Mouse (Mus musculus): ENCODE data around the gene Hipk2.

Gene Hipk2

GRCm38 (mm10) chr6:38755961-38756360, 120.0 kb downstream of the Hipk2 start:
- DNase-seq (ENCODE audit: extremely low spot score): no peak

- DNase-seq (ENCODE audit: extremely low spot score): no peak
These were observed 120.8 kb downstream of the Hipk2 start for GRCm38 (mm10) chr6:38755188-38755587.

DNA sequence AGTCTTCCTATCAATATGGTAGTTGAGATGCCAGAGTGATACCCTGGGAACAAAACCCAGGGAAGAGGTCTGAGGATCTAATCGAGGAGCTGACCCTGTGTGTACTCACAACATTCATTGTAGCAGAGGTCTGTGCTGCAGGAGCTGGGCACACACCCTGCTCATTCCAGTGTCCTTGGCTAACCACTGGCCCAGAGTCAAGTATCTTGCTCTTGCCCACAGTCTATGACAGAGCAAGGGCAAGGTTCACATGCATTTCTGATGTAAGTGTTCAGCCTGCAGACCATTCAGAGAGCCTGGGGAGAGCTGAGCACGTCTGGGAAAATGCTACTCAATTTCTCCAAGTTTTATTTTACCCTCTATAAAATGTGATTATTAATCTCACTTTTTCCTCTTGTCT, 122.2 kb downstream of the Hipk2 start:
- DNase-seq (ENCODE audit: extremely low spot score): no peak

- no peak for DNase-seq (ENCODE audit: extremely low spot score)
These were observed 122.9 kb downstream of the Hipk2 start for GRCm38 (mm10) chr6:38753025-38753424.

DNA sequence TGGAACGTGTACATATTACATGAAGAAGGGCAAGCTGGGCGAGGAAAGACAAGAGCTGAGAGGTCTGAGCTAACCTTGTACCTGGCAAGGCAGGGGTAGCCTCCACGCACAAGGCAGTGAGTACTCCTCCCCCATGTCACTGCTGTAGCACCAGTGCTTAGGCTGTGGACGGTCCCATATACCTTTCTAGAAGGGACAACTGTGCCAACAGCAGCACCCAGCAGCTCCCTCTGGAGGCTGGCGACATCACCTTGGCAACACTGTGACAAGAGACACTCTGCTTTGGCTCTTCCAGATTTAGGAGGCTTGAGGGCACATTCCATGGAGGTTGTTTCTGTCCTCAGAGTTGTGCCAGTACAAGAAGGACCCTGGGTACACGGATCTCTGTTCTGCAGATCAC, 123.5 kb downstream of the Hipk2 start:
- DNase-seq (ENCODE audit: extremely low spot score): no peak

DNA sequence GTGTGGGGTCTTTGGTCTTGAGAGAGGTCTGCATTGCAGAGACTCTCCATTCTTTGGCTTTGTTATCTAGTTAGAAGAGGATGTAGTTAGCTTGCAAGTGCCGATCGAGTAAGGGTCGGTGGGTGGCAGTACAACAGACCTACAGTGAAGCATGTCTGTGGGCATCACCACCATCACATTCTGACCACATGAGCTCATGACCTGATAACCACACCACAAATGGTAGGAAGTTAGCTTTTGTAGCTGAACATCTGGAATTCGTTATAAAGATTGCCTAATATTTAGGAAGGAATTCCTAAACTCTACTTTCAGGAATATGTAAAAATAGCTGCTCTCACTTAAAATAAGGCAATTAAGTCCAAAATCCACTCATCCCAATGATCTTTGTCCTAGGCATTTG, 127.9 kb downstream of the Hipk2 start:
- DNase-seq (ENCODE audit: extremely low spot score): no peak

- DNase-seq (ENCODE audit: extremely low spot score): no peak
These were observed 132.6 kb downstream of the Hipk2 start for GRCm38 (mm10) chr6:38743351-38743750.

- no peak for DNase-seq (ENCODE audit: extremely low spot score)
These were observed 133.5 kb downstream of the Hipk2 start for GRCm38 (mm10) chr6:38742441-38742840.

- no peak for DNase-seq (ENCODE audit: extremely low spot score)
These were observed 134.9 kb downstream of the Hipk2 start for GRCm38 (mm10) chr6:38741024-38741423.

- DNase-seq (ENCODE audit: extremely low spot score): no peak
These were observed 136.7 kb downstream of the Hipk2 start for GRCm38 (mm10) chr6:38739266-38739665.

DNA sequence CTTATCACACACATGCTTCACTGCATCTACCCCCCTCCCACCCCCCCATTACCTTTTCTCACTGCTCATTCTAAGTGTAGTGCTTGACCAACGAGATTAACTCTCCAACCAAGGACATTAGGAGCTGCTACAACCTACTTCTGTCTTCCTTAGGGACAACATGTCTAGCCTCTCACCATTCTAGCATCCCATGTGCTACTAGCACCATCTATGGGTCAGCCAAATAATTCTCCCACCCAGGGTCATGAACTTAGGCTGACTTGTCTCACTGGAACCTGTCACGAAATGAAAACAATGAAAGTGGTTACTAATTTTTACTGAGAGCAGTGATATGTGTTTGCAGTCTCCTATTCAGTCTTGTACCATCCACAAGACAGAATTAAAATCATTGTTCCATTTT, 138.2 kb downstream of the Hipk2 start:
- no peak for DNase-seq (ENCODE audit: extremely low spot score)

- DNase-seq (ENCODE audit: extremely low spot score): peak; percentile 62
These were observed 139.7 kb downstream of the Hipk2 start for GRCm38 (mm10) chr6:38736240-38736639.

DNA sequence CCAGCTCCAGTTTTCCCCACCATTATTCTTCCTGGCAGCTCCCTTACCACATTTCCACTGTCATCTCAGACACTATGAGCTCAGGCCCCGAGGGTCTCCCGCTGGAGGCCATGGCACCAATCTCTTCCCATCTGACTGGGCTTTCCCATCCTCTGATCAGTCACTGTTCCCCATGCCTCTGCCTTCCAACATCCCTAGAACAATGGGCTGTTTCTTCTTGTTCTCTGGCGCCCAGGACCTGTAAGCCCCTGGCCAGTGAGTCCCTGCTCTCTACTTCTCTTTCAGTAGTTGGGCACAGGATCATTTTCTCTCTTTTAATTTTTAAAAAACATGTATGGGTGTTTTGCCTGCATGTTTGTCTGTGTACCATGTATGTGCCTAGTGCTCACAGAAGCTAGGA, 143.3 kb downstream of the Hipk2 start:
- DNase-seq (ENCODE audit: extremely low spot score): no peak

- no peak for DNase-seq (ENCODE audit: extremely low spot score)
These were observed 145.5 kb downstream of the Hipk2 start for GRCm38 (mm10) chr6:38730169-38731146.

- DNase-seq (ENCODE audit: extremely low spot score): no peak
These were observed 150.4 kb downstream of the Hipk2 start for GRCm38 (mm10) chr6:38725515-38725914.

DNA sequence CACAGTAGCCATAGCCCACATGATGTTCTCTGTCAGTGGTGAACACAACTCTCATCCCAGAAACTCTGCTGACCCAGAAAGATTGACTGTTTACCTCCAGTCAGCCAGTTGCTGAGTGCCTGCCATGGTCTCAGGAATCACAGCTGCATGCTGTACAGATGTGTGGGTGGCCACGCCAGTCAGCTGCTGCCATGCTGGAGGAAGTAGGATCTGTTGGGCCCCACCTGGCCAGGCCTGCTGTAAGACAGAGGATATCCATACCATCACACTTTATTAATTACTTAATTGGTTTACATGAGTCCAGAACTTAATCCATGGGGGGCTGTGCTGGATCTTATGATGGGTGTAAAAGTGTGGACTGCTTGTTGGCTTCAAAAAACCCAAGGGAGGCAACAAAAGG, 154.6 kb downstream of the Hipk2 start:
- DNase-seq (ENCODE audit: extremely low spot score): no peak

GRCm38 (mm10) chr6:38719229-38719628, 156.7 kb downstream of the Hipk2 start:
- no peak for DNase-seq (ENCODE audit: extremely low spot score)

DNA sequence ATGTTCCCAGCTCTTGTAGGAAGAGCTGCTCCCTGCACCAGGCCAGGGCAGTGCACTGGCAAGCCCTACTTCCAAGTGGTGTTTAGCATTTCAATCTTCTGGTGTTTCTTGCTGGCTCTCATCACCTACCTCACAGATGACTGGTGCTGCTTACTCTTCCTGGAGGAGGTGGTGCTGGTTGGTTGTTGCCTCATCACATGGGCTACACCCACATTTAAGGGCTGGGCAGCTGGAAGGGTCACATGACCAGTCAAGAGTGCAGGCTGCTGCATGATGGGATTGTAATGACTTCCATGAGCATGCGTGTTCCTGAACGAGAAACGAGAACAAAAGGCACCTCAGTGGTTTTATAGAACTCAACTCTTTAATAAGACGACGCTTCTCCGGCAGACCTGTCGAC, 157.3 kb downstream of the Hipk2 start:
- DNase-seq (ENCODE audit: extremely low spot score): no peak

DNA sequence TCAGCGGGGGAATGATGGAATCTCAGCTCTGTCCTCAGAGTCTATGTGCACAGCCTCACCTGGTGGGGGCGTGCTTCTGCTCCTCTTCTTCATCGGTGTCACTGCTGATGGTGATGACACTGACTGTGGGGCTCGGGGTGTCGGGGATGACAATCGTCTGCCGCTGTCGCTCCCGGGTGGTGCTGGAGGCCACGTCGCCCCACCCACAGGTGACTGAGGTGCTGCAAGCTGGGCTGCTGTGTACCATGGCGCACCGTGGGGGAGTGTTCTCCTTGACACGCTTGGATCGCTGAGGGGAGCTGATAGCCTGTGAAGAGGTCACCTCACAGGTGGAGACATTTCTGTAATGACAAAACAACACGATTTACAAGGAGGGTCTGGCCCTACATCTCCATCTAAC, 160.1 kb downstream of the Hipk2 start:
- DNase-seq (ENCODE audit: extremely low spot score): no peak

- no peak for DNase-seq (ENCODE audit: extremely low spot score)
These were observed 161.7 kb downstream of the Hipk2 start for GRCm38 (mm10) chr6:38713957-38714898.

- no peak for DNase-seq (ENCODE audit: extremely low spot score)
These were observed 165.5 kb downstream of the Hipk2 start for GRCm38 (mm10) chr6:38710449-38710848.

DNA sequence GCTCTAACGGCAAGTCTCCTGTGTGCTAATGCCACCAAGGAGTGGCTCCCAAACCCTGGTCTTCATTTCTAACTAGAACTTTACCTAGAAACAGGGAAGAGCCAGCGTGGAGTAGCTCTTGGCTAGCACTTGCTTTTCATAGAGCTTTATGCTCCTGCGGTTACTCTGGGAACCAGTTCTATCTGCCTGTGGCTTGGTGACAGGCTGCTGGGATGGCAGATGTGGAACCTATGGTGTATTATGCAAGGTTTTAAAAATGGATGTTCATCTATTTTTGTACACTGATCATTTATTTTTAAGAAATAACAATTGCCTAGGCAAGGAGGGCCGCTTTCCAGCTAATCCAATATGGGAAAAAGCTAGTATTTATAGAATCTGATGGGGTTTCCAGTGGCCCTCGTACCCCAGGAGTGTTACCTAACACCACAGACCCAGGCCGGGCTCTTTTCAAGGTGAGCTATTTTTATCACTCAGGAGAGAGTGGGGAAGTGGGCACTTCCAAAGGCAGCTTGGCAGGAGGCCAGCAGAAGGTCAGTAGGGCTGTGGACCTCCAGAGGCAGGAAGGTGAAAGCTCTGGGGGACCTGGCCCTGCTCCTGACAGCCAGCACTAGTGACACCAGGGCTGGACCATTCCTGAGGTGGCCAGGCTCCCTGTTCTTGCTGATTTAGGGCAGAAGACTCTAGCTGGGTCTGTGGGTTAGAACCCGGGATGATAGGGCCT, 171.5 kb downstream of the Hipk2 start:
- no peak for DNase-seq (ENCODE audit: extremely low spot score)

All from embryo, embryonic 9.5 days (tissue).